Mouse (Mus musculus) bone marrow, adult 2 months (tissue): ENCODE data around the gene Rpl36al.

Experiments
- CTCF ChIP-seq: fragments of 200-500 bp; IDR thresholded peaks from 2 replicates; pipeline ENCODE4 v1.5.1; 2011; ENCODE audit warnings: low read length, control low read depth; ENCODE audit not compliant: control insufficient read depth, insufficient read depth
- POLR2A ChIP-seq: fragments of 200-500 bp; IDR thresholded peaks from 2 replicates; pipeline ENCODE4 v1.6.1; 2011; ENCODE audit warnings: low read depth, mild to moderate bottlenecking, control low read depth, low read length, borderline replicate concordance; ENCODE audit not compliant: control insufficient read depth

DNA sequence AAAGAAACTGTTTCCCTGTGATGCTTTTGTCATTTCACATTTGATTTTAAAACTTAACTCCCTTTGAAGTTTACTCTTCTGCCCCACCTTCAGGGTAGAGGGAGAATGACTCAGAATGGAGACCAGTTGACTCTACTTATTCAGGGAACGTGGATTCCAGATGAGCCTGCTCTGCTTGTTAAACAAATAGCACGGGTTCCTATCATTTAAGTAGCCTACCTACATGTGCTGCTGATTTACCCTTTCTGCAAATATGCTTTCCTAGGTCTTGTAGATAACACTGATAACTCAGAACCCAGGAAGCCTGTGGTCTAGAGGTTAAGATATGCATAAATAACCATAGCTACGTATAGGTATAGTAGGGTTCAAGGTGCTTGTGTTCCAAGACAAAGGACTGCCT lies 19.0 kb downstream of the Rpl36al start:
- TF ChIP-seq POLR2A (no peak), CTCF (no peak)
